8 mouse cellular contexts compared by ENCODE assay signal in genomic region chr5:139449161-139449791, GRCm38 (mm10). TPM values are rescaled to one million over a fixed set of nuclear protein-coding genes. Genes with fewer than 3 reads are reported as not detected.
DNase-seq lines count a peak whose midpoint lies in the region; ATAC-seq and TF ChIP-seq lines count a peak whose summit lies in the region.

No protein-coding gene starts in this region.

- H3K27ac ChIP-seq in hindbrain, embryonic 10.5 days = peak overlapping the region; percentile 60
- peak overlapping the region; percentile 80 for H3K27ac ChIP-seq in liver, postnatal 0 days (ENCODE audit: low read depth)

- peaks cover 26% of the 10 kb centered on the region for H3K4me1 ChIP-seq in hindbrain, embryonic 10.5 days (replicated peaks)
- peaks cover 14% of the 10 kb centered on the region for H3K4me1 ChIP-seq in liver, postnatal 0 days (ENCODE audit: insufficient read depth)

- TF ChIP-seq CTCF in liver, postnatal 0 days (IDR thresholded peaks at IDR 0.05; ENCODE audit: low read depth) = no peak

- H3K27me3 ChIP-seq in hindbrain, embryonic 10.5 days (ENCODE audit: insufficient read depth, poor library complexity, severe bottlenecking) = no peaks in the 10 kb centered on the region
- no peaks in the 10 kb centered on the region for H3K27me3 ChIP-seq in liver, postnatal 0 days (ENCODE audit: insufficient read depth, low read length)

- no peak overlapping the region for H3K9ac ChIP-seq in liver, postnatal 0 days (replicated peaks)

- ATAC-seq in liver, postnatal 0 days = peak; percentile 77

- H3K36me3 ChIP-seq in hindbrain, embryonic 10.5 days = peaks cover 29% of the 10 kb centered on the region
- no peaks in the 10 kb centered on the region for H3K36me3 ChIP-seq in liver, postnatal 0 days (replicated peaks; ENCODE audit: insufficient read depth, low read length)

- H3K4me3 ChIP-seq in hindbrain, embryonic 10.5 days = no peak overlapping the region
- no peak overlapping the region for H3K4me3 ChIP-seq in liver, postnatal 0 days (ENCODE audit: low read depth, low read length)

- no peaks in the 10 kb centered on the region for H3K9me3 ChIP-seq in hindbrain, embryonic 10.5 days
- no peaks in the 10 kb centered on the region for H3K9me3 ChIP-seq in liver, postnatal 0 days (ENCODE audit: low read length)

- no peak overlapping the region for H3K4me2 ChIP-seq in liver, postnatal 0 days (ENCODE audit: low read depth, low read length)

- no peak for TF ChIP-seq EP300 in liver, postnatal 0 days (IDR thresholded peaks at IDR 0.05; ENCODE audit: low read depth)

- WGBS in hindbrain, embryonic 10.5 days = 62% methylated on average over 5 of the region's 5 CpGs
- 36% methylated on average over 5 of the region's 5 CpGs for WGBS in liver, postnatal 0 days (ENCODE audit: insufficient replicate concordance)

- peak; percentile 73 to 84 for DNase-seq in adrenal gland, adult (ENCODE audit: inconsistent age in 2 of 2, low spot score in 1 of 2)
- no peak for DNase-seq in adrenal gland, postnatal 4 days (ENCODE audit: low spot score in 2 of 2)
- peak; percentile 65 for DNase-seq in brain, adult 2 months (ENCODE audit: low read depth, low spot score)
- no peak for DNase-seq in hindbrain, embryonic 10.5 days (ENCODE audit: low spot score)
- peak; percentile 39 for DNase-seq in liver, postnatal 0 days
- peak; percentile 16 to 50 for DNase-seq in spleen, postnatal 10 days (ENCODE audit: low spot score in 2 of 2)
- no peak for DNase-seq in layer of hippocampus, postnatal 25 days (ENCODE audit: extremely low spot score in 1 of 2, low spot score in 1 of 2)
- DNase-seq in embryo, embryonic 9.5 days (ENCODE audit: extremely low spot score) = no peak

RNA-seq across cellular contexts. Expression of gene 3110082I17Rik, which starts 11.1 kb away (rescaled TPM):
- 10 to 100 TPM; 18.8 to 19.7 TPM for total RNA-seq in adrenal gland, postnatal 4 days (2021)
- polyA plus RNA-seq in hindbrain, embryonic 10.5 days (2016; fragmentation: Nextera tagmentation; extraction: Ambion mirVana) = 49.1 and 56.3 TPM in 2 replicates
- polyA plus RNA-seq in liver, postnatal 0 days (2015; fragmentation: Nextera tagmentation; extraction: Ambion mirVana) = 7.5 and 9.5 TPM in 2 replicates
- 10 to 100 TPM; 14.0 to 17.3 TPM for total RNA-seq in layer of hippocampus, postnatal 25 days (2021)

RNA-seq across cellular contexts. Expression of gene Gper1, which starts 26.3 kb away (rescaled TPM):
- total RNA-seq in adrenal gland, postnatal 4 days (2021) = 1 to 10 TPM; 6.0 to 7.4 TPM
- polyA plus RNA-seq in hindbrain, embryonic 10.5 days (2016; fragmentation: Nextera tagmentation; extraction: Ambion mirVana) = 0.40 and 0.76 TPM in 2 replicates
- polyA plus RNA-seq in liver, postnatal 0 days (2015; fragmentation: Nextera tagmentation; extraction: Ambion mirVana) = 0.09 and 0.11 TPM in 2 replicates
- total RNA-seq in layer of hippocampus, postnatal 25 days (2021) = 1 to 10 TPM; 2.3 to 2.8 TPM

RNA-seq across cellular contexts. Expression of gene Zfand2a, which starts 35.1 kb away (rescaled TPM):
- 10 to 100 TPM; 26.7 to 29.7 TPM for total RNA-seq in adrenal gland, postnatal 4 days (2021)
- polyA plus RNA-seq in hindbrain, embryonic 10.5 days (2016; fragmentation: Nextera tagmentation; extraction: Ambion mirVana) = 9.7 and 13.2 TPM in 2 replicates
- 1.8 TPM in 2 replicates for polyA plus RNA-seq in liver, postnatal 0 days (2015; fragmentation: Nextera tagmentation; extraction: Ambion mirVana)
- total RNA-seq in layer of hippocampus, postnatal 25 days (2021) = 10 to 100 TPM; 66.4 to 70.4 TPM

RNA-seq across cellular contexts. Expression of gene C130050O18Rik, which starts 44.2 kb away (rescaled TPM):
- under 1 TPM; 0.48 to 0.93 TPM for total RNA-seq in adrenal gland, postnatal 4 days (2021)
- 0.43 TPM in 1 of 2 replicates, not detected in the other for polyA plus RNA-seq in hindbrain, embryonic 10.5 days (2016; fragmentation: Nextera tagmentation; extraction: Ambion mirVana)
- polyA plus RNA-seq in liver, postnatal 0 days (2015; fragmentation: Nextera tagmentation; extraction: Ambion mirVana) = 1.9 and 2.0 TPM in 2 replicates
- total RNA-seq in layer of hippocampus, postnatal 25 days (2021) = under 1 TPM; 0.25 to 0.33 TPM

Comparison
In these comparisons a context has a peak if more than half of its experiments do, and no peak if none do; other contexts are left out.
1. DNase-seq: peak in adrenal gland, adult (2 of 2), brain, adult 2 months (single experiment), liver, postnatal 0 days (single experiment) and spleen, postnatal 10 days (2 of 2); none in adrenal gland, postnatal 4 days (0 of 2), hindbrain, embryonic 10.5 days (single experiment), layer of hippocampus, postnatal 25 days (0 of 2) and embryo, embryonic 9.5 days (single experiment).